ENCODE assay signal across 21 mouse cellular contexts in genomic region chr9:104878558-104878957, GRCm38 (mm10).
DNase-seq lines count a peak whose midpoint lies in the region; ATAC-seq and TF ChIP-seq lines count a peak whose summit lies in the region.
"Had no signal": no experiment of that assay in that cellular context is flagged by ENCODE, and none has a peak within 500 bp of the region (broad histone marks: within the 10 kb centered on the region; RNA-seq: fewer than 3 reads in every experiment).

No protein-coding gene starts in this region.

- peak; percentile 34 to 41 for DNase-seq in spleen, postnatal 36 days (ENCODE audit: low spot score in 2 of 2)
- DNase-seq in spleen, postnatal 4 days (ENCODE audit: low spot score in 2 of 2), result no peak
- peak; percentile 74 for DNase-seq in CH12.LX (ENCODE audit: extremely low read depth)
- DNase-seq in thymus, postnatal 14 days, result peak; percentile 44
- no peak for DNase-seq in layer of hippocampus, adult 9-10 months (ENCODE audit: low spot score)
- no peak for DNase-seq in kidney, postnatal 10 days
- DNase-seq: adrenal gland, adult 2 months; adrenal gland, postnatal 25 days; cerebellum, adult 11 months; cerebellum, adult 8-10 months; cerebellum, postnatal 14 days; embryo, embryonic 11 days; heart, adult 2 months had no signal

- 88% methylated on average over 6 of the region's 6 CpGs for WGBS in forebrain, embryonic 16.5 days

- H3K9ac ChIP-seq in CH12.LX (ENCODE audit: insufficient read depth, low read depth), result no peak overlapping the region
- no peak overlapping the region for H3K9ac ChIP-seq in forebrain, embryonic 16.5 days (replicated peaks; ENCODE audit: low read depth, low read length)
- H3K9ac ChIP-seq: embryonic facial prominence, embryonic 15.5 days; heart, embryonic 12.5 days; hindbrain, embryonic 14.5 days had no signal

- in situ Hi-C loops in CH12.LX (cut with MboI; ENCODE audit: low pct_ligation_motif_present, low pct_unique_long_range_greater_than_20kb, low sequenced_read_pairs), result no loop called here

- no peaks in the 10 kb centered on the region for H3K36me3 ChIP-seq in CH12.LX (replicated peaks in 1 of 2; ENCODE audit: control insufficient read depth in 1 of 2, insufficient read depth in 1 of 2, low read length in 1 of 2)
- no peaks in the 10 kb centered on the region for H3K36me3 ChIP-seq in forebrain, embryonic 16.5 days (ENCODE audit: control insufficient read depth, insufficient read depth)
- H3K36me3 ChIP-seq: embryonic facial prominence, embryonic 15.5 days; forebrain, embryonic 10.5 days; heart, embryonic 12.5 days; hindbrain, embryonic 10.5 days had no signal

- no peak for TF ChIP-seq POLR2A in CH12.LX (IDR thresholded peaks at IDR 0.05; ENCODE audit: low read depth, low read length)

- no peaks in the 10 kb centered on the region for H3K9me3 ChIP-seq in CH12.LX (replicated peaks; ENCODE audit: low read length)
- no peaks in the 10 kb centered on the region for H3K9me3 ChIP-seq in forebrain, embryonic 16.5 days (ENCODE audit: control insufficient read depth, low read length)
- H3K9me3 ChIP-seq: embryonic facial prominence, embryonic 15.5 days; forebrain, embryonic 10.5 days; hindbrain, embryonic 10.5 days had no signal

- TF ChIP-seq EP300 in CH12.LX (IDR thresholded peaks at IDR 0.05; ENCODE audit: low read length), result peak; percentile 32; the same call in 1 of the 2 replicates

- no peak for TF ChIP-seq CTCF in CH12.LX (conservative IDR thresholded peaks at IDR 0.05 in 1 of 2, IDR thresholded peaks at IDR 0.05 in 1 of 2; ENCODE audit: low read depth in 2 of 2, low read length in 2 of 2)

- dilution Hi-C loops in CH12.LX (cut with MboI; ENCODE audit: extremely low pct_ligation_motif_present, extremely low pct_unique_long_range_greater_than_20kb, low sequenced_read_pairs), result no loop called here

- H3K4me2 ChIP-seq in CH12.LX (ENCODE audit: insufficient read depth, low read depth, poor library complexity, severe bottlenecking), result peak overlapping the region; percentile 63; the same call in 1 of the 2 replicates
- no peak overlapping the region for H3K4me2 ChIP-seq in forebrain, embryonic 16.5 days (ENCODE audit: low read length)
- H3K4me2 ChIP-seq: embryonic facial prominence, embryonic 15.5 days; heart, embryonic 12.5 days; hindbrain, embryonic 14.5 days had no signal

- H3K79me2 ChIP-seq in CH12.LX (replicated peaks; ENCODE audit: control insufficient read depth, extremely low read depth, insufficient read depth, poor library complexity, severe bottlenecking), result no peaks in the 10 kb centered on the region

- no peaks in the 10 kb centered on the region for H3K27me3 ChIP-seq in CH12.LX (replicated peaks)
- H3K27me3 ChIP-seq in forebrain, embryonic 16.5 days (replicated peaks; ENCODE audit: control insufficient read depth, insufficient read depth, low read length), result no peaks in the 10 kb centered on the region
- H3K27me3 ChIP-seq: embryonic facial prominence, embryonic 15.5 days; heart, embryonic 12.5 days had no signal

- ATAC-seq in forebrain, embryonic 16.5 days, result no peak
- ATAC-seq: forebrain, embryonic 14.5 days had no signal

- TF ChIP-seq RAD21 in CH12.LX (IDR thresholded peaks at IDR 0.05; ENCODE audit: low read depth, low read length), result no peak; the same call in 1 of the 2 replicates

- H3K4me3 ChIP-seq in CH12.LX (replicated peaks in 1 of 3; ENCODE audit: low read depth in 2 of 3, low read length in 2 of 3, poor library complexity in 1 of 3), result no peak overlapping the region
- no peak overlapping the region for H3K4me3 ChIP-seq in forebrain, embryonic 16.5 days (replicated peaks; ENCODE audit: low read length)
- H3K4me3 ChIP-seq: embryonic facial prominence, embryonic 15.5 days; erythroblast, embryonic 14.5 days; forebrain, embryonic 10.5 days; heart, adult 2 months; heart, embryonic 12.5 days; hindbrain, embryonic 10.5 days had no signal

- peaks cover 34 to 84% of the 10 kb centered on the region in 2 experiments for H3K4me1 ChIP-seq in CH12.LX (ENCODE audit: control insufficient read depth in 1 of 2, insufficient read depth in 2 of 2)
- no peaks in the 10 kb centered on the region for H3K4me1 ChIP-seq in forebrain, embryonic 16.5 days (replicated peaks; ENCODE audit: control insufficient read depth, insufficient read depth, low read length)
- H3K4me1 ChIP-seq: embryonic facial prominence, embryonic 15.5 days; forebrain, embryonic 10.5 days; heart, embryonic 12.5 days; hindbrain, embryonic 10.5 days had no signal

- H3K27ac ChIP-seq in CH12.LX (ENCODE audit: insufficient read depth, low read depth), result peak overlapping the region; percentile 51; the same call in 1 of the 2 replicates
- no peak overlapping the region for H3K27ac ChIP-seq in forebrain, embryonic 16.5 days (ENCODE audit: low read length)
- H3K27ac ChIP-seq: embryonic facial prominence, embryonic 15.5 days; forebrain, embryonic 10.5 days; heart, adult 2 months; hindbrain, embryonic 10.5 days; hindbrain, embryonic 14.5 days had no signal

TF ChIP-seq in CH12.LX, 34 proteins besides CTCF, POLR2A, EP300 and RAD21:
- TF ChIP-seq MAZ (IDR thresholded peaks at IDR 0.05; ENCODE audit: low read depth, low read length) (no peak), E2F4 (IDR thresholded peaks at IDR 0.05; ENCODE audit: insufficient replicate concordance, low read depth, low read length) (no peak), SMC3 (IDR thresholded peaks at IDR 0.05; ENCODE audit: low read depth, low read length) (no peak), MAFK (IDR thresholded peaks at IDR 0.05; ENCODE audit: insufficient replicate concordance, low read length) (peak; percentile 49; the same call in 1 of the 2 replicates), MAX (IDR thresholded peaks at IDR 0.05; ENCODE audit: low read length) (no peak), ELF1 (IDR thresholded peaks at IDR 0.05; ENCODE audit: low read depth, low read length) (no peak), HCFC1 (IDR thresholded peaks at IDR 0.05; ENCODE audit: low read depth, low read length) (no peak), SIN3A (IDR thresholded peaks at IDR 0.05; ENCODE audit: low read length) (peak; percentile 75; the same call in 1 of the 2 replicates), TCF12 (IDR thresholded peaks at IDR 0.05; ENCODE audit: low read depth, low read length) (peak; percentile 48; the same call in 1 of the 2 replicates), ETS1 (conservative IDR thresholded peaks at IDR 0.05; ENCODE audit: low read depth, low read length) (peak; percentile 90), MEF2A (IDR thresholded peaks at IDR 0.05; ENCODE audit: borderline replicate concordance, low read depth, low read length) (no peak), POLR2AphosphoS2 (IDR thresholded peaks at IDR 0.05; ENCODE audit: low read depth, low read length) (no peak), PAX5 (IDR thresholded peaks at IDR 0.05; ENCODE audit: low read length) (no peak), NELFE (IDR thresholded peaks at IDR 0.05; ENCODE audit: low read depth, low read length) (no peak), TBP (conservative IDR thresholded peaks at IDR 0.05; ENCODE audit: low read depth, low read length) (no peak), USF1 (IDR thresholded peaks at IDR 0.05; ENCODE audit: low read depth, low read length) (no peak), BHLHE40 (IDR thresholded peaks at IDR 0.05; ENCODE audit: low read depth, low read length) (peak; percentile 66), MYC (IDR thresholded peaks at IDR 0.05; ENCODE audit: low read depth, low read length) (peak; percentile 65; the same call in 1 of the 2 replicates), UBTF (IDR thresholded peaks at IDR 0.05; ENCODE audit: low read depth, low read length) (no peak)

Comparison
In these comparisons a context has a peak if more than half of its experiments do, and no peak if none do; other contexts are left out.
1. DNase-seq: peak in spleen, postnatal 36 days (2 of 2), CH12.LX (single experiment) and thymus, postnatal 14 days (single experiment); none in spleen, postnatal 4 days (0 of 2), layer of hippocampus, adult 9-10 months (single experiment) and kidney, postnatal 10 days (single experiment).